Mouse (Mus musculus): ENCODE results near the gene Nabp2. TPM values are rescaled to one million over a fixed set of nuclear protein-coding genes. Genes with fewer than 3 reads are reported as not detected.

Gene Nabp2
- total RNA-seq, 2 experiments from 2014 or later, result 41.0 to 42.8 TPM

DNA sequence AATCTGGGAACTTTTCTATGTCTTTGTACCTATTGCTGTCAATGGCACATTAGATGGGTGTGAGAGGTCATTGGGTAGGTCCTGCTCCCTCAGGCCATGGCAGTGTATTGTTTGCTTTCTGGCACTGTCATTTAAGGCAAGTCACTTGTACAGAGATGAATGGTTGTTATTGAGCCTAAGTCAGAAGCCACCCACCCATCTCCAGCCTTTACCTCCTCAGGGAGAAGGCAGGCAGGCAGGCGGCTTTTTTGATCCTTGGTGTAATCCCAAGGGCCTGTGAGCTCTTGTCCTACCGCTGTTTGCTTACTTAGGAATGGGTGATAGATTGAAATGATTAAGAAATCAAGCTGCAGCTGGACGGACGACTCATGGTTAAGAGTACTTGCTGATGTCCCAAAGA is 18.2 kb upstream of the Nabp2 start:
- no peak for DNase-seq

DNA sequence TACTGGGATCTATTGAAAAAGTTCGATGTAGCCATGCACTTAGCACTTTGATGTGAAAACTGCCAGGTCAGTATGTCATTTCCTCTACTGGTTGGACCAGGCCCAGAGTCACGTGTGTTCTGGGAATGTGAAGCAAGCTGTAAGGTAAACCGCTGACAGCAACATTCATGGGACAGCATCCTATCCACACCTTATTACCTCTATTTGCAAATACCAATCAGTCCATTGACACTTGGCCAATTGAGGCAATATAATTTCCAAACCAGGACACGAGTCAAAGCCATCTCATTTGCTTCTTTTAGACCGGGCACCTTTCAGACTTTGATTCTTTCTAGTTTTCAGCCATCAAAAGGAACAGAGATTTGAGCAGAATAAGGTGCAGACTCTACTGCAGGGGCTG is 17.8 kb upstream of the Nabp2 start:
- no peak for DNase-seq

DNA sequence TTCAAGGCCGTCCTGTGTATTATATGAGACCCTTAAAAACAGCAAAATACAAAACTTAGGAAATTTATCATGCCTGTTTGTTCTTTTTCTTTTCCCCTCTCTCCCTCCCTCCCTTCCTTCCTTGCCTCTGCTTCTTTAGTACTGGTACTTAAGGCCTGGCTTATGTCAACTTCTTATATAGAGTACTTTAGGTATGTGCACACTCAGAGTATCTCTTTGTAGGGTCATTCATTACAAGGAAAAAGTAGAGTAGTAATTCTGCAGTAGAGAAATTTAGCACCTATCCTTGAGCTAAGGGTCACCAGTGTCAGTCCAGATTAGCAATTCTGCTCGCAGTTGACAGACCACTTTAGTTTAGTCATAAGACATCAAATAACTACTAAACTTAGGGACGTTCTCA is 14.0 kb upstream of the Nabp2 start:
- DNase-seq, result no peak

DNA sequence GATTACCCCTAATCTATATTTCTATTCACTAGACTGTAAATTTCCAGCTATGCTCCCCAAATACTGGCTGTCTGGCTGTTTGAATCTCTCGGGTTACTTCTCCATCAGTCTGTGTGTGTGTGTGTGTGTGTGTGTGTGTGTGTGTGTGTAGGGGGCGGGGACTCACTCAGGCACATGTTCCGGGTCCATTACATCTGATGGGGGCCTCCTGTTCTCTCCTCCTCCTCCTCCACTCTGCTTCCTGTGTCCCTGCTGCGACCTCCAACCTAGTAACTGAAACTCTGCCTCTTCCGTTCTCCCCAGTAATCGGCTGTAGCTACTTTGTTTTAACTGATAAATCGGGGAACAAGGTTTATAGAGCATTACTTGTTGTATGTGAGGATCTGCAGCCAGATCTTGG is 13.3 kb upstream of the Nabp2 start:
- peak in 1 of 2 experiments; percentile 45 for DNase-seq

DNA sequence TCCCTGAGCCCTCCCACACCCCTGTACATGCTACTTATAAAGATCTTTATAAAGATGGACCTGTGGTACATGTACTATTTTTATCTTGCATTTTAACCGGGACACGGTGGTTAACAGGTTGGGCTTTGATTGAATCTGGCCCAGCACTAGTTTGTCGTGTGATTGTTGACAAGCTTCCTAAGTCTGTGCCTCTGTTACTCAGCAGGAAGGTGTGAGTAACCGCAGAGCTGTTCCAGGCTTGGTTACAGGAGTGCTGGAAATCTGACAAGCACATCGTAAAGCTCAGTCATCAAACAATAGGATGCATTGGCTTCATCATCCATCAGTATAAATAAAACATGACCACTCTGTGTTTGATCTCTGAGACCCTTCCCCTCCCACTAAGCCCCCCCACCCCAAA is 11.1 kb upstream of the Nabp2 start:
- no peak for DNase-seq

DNA sequence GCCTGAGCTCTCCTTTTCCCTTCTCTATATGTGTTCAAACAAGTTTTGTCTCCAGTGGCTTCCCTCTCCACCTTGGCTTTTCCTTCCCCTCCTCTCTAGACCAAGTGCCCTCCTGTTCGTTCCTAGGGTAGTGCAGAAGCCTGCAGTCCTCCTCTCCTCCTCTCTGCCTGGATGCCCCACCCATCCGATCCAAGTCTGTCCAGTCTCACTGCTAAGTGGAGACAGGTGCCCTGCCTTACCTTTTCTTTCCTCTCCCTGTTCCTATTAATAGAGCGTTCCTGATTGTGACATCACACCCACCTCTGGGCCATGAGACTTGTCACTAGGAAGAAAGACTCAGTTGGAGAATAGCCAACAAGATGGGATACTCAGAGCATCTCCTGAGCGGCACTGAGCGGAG is 3.6 kb upstream of the Nabp2 start:
- no peak for DNase-seq

DNA sequence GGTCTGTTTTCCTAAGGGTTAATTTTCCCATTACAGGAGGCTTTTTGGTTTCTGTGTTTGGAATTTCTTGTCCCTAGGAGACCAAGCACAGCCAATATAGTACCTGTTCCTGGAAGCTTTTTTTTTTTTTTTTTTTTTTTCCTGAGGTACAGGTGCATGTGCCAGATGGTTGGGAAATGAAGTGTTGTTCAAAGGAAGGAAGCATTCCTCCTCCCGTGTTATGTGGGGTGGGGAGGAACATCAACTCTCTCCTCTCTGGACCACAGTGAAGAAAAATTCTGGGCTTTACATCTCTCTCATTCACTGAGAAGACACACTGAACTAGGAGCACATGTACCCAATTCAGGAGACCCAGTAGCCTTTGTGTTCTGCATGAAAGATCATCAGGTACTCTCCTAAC is 1.8 kb upstream of the Nabp2 start:
- DNase-seq, result no peak

DNA sequence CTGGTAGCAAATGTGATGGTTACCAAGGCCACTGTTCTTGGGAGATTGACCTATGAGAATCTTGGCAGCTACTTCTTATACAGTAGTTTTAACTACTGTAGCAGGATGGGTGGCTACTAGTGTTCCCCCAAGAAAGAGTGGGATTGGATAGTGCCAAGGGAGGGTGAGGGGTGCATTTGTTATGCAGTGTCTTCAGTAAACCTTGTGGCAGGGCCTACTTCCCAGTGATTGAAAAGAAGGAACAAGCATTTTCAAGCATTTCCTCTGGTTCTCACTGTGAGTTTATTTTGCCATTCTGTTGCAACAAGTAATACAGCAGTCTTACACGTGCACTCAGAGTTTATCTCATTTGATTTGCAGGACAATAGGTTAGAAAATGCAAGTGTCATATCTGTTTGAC is 1.3 kb upstream of the Nabp2 start:
- no peak for DNase-seq

DNA sequence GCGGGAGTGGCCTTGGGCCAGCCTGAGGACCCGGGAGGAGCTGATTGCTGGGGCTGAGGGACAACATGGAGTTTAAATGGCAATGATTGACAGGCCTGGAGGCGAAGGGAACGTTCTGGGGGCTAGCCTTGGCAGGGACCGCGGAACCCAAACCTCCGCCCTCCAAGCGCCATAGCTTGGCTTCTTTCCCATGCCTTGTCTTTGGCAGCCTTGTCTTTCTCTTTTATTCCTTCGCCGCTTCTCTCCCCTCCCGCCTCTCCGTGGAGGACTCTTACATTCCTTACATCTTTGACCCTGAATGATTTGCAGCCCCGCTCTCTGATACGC is 726 bp upstream of the Nabp2 start:
- DNase-seq, result no peak

DNA sequence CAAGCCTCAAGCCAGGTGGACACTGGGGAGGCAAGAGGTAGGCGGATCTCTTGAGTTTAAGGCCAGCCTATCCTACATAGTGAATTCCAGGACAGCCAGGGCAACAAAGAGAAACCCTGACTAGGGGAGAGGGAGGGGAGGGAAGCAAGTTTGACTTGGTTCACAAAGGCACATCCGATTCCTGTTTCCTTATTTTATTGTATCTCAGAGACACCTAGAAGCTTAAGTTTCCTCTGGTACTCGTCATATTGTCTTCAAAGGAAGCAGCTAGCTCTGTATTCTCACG is 789 bp downstream of the Nabp2 start:
- no peak for DNase-seq

DNA sequence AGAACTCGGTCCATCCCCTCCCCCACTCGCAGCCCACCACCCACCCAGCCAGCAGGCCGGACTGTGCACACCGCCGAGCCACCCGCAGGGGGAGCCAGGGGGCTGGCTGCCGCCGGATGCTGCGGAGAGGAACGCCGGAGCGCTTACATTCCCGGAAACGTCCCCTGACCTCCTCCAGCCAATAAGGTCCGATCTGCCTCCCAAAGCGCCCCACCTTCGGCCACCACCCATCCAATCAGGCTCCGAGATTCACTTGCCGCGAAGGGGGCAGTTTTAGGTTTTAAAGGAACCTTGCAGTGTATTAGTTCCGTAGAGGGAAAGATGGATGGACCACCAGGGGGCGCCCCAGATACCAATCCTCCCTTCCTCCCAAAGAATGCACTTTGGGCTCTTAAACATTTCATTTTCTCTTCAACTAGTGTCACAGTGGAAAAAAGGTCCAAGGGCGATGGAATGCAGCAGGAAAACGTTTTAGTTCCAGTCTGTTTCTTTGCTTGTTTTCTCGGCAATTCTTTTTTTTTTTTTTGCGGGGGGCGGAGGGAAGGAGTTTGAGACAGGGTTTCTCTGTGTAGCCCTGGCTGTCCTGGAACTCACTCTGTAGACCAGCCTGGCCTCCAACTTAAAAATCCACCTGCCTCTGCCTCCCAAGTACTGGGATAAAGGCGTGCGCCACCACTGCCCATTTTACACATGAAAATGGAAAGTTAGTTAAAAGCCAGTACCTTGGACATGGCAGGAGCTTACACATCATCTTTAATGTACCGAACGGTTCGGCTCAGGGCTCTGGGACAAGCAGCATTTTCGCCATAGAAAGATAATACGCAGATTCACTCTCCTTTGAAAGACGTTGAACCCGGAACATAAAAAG is 1.4 kb downstream of the Nabp2 start:
- DNase-seq, result peak; percentile 98 to 99

DNA sequence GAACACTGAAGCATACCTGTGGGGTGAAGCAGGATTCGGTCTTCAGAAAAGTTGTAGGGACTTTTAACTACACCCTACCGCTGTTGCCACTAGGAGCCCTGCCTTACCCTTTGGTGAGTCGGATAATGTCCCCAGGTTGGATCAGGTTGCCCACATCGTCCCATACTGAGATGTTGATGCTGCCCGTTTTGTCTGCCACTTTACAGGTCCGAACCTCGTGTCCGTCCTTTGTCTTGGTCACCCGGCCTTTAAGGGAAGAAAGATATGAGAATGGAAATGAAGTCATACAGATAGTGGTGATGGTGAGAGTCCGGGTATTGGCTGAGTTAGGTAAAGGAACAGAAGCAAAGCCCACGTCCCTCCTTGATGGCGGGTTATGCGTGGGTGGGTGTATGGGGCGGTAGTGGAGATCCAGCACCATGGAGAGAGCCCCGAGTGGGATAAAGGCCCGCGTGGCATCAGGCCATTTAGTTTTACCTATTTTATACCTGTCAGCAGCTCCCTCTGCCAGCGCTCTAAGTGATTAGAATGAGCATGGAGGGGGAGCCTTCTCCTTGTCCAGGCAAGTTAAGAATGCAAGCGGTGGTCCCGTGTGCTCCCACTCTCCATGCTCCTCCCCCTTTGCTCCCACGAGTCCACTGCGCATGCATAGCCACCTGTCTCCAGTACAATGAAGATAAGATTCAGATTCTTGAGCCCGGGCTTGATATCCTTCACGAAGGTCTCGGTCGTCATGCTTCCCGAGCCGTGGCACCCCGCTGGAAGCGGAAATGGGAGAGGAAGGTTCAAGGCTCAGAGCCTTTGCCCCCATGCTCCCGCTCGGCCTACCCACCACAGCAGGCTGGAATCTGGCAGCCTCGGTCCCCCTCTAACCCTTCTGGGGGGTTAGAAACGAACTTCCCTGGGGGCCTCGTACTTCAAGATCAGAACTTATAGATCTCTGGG is 2.4 kb downstream of the Nabp2 start:
- no peak for DNase-seq

DNA sequence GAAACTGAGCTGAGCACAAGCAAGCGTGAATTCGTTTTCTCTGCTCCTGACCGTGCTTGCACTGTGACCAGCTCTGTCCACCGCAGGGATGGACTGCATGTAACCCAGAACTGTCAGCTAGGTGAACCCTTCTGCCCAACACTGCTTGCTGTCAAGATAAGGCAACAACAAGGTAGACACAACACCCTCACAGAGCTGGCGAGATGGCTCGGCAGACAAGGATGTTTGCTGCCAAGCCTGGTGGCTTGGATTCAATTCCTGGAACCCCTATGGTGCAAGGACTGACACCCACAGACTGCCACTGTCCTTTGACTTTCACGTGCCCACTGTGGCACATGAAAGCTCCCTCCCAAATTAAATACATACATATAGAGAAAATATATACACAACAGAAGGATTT is 7.4 kb downstream of the Nabp2 start:
- DNase-seq, result no peak

DNA sequence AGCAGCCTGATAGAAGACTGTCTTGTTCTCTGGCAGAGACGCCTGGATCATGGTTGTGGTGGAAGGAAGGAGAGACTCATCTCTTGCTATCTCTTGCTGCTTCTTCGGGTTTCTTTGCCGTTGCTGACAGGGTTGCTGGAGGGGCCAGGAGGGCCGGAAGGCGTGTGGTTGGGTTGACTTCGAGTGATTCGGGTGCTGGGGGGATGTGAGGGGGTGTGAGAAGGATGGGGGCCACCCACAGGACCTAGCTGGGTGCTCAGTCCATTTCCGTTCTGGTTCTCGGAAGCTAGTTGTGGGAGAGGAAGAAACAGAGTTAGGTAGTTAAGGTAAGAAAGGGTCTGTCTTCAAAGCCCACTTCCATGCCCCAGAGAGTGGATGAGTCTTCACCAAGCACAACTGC is 9.7 kb downstream of the Nabp2 start:
- no peak for DNase-seq

DNA sequence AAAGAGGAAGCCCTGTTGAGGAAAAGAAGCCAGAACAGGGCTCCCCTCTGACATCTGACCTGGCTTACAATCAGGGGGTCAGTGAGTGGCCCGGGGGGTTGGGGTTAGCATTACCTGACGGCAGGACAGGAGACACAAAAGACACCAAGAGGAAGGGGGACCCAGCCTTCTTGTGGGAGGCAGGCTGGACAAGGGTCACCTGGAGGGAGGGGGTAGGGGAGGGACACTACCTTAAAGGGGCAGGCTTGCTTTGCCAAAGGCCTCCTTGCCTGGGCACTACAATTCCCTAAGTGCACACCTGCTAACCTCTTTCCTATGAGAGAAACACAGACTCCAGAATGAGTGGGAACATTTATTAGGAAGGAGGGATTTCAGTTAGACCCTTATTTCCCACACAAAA is 10.2 kb downstream of the Nabp2 start, which contains the start of gene Slc39a5:
Slc39a5 (minus strand) TSS at position 174 of the 400 bp plus-strand sequence.
- DNase-seq, result no peak

DNA sequence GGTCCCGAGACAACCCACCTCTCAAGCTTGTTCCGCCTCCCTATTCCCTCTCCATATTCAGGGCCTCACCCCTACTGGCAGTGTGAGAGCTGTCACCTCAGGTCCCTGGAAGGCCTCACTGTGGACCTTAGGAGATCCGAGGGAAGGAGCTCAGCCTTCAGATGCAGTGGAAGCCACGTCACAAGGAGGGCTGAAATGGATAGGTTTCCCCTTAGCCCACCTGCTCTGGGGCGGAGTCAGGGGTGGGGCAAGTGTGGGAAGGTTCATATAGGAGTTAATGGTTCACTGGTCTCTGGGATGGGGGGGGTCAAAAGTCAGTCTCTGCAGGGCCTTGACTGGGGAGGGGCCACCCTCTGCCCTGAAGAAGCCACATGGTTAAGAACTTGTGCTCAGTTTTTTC is 11.0 kb downstream of the Nabp2 start:
- DNase-seq, result no peak

DNA sequence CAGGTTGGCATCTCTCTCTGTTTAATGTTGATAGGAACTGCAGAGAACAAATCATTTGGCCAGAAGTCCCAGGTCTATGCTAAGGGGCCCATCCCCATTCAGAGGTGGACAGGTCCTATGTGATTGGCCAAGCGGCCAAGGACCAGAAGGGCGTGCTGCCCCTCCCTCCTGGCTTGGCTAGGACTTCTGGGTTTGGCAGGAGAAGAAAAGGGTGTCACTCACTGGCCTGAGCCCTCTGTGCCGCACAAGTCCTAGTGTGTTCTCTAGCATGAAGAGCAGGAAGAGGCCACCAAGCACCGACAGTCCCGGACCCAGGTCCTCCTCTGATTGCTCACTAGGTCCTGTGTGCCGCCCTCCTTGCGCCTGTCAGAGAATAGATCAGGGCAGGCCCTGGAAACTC is 13.8 kb downstream of the Nabp2 start:
- DNase-seq, result peak; percentile 48 to 65

DNA sequence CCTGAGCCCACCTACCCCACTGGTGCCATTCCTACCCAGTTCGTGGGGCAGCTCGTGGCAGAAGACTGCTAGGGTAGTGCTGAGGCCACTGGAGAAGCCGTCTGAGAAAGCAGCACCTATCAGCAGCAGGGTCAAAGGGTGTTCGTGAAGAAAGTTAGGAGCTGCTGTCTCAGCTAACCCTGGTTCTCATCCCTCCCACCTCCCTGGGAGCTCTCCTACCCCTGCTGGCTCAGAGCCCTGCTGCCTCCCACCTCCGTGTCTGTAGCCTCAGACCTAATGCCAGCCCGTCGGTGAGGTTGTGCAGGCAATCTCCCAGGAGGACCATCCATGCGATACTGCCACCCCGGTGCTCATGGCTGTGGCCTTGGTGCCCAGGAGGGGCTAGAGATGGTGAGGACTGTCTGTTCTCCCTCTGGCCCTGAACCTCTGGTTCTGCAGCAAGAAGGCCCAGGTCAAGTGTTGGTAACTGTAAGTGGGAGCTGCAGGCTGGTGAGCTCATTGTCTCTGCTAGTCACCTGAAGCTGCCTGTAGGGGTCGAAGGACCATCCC is 14.5 kb downstream of the Nabp2 start:
- no peak for DNase-seq

DNA sequence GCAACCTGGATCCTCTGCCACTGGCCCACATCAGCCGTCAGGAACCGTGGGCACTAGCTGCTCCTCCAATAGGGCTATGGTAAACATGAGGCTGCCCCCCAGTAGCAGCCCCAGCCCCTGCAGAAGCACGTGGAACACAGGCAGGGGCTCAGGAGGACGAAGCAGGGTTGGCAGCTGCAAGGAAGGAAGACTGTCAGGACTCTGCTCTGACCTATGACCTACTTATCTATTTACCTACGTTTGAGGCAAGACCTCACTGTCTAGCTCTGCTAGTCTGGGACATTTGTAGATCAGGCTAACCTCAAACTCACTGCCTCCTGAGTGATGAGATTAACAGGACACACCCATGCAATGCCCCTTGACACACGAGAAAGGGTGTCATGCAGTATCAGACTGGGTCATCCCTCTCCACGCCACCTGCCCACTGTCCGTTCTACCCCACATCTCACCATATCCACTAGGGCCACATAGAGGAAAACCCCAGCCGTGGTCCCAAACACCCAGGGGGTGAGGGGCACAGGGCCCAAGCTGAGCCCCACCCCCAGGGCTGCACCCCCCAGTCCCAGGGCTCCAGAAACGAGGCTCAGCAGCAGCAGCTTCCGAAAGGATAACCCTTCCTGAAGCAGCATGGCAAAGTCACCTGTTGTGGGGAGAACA is 15.1 kb downstream of the Nabp2 start:
- no peak for DNase-seq

DNA sequence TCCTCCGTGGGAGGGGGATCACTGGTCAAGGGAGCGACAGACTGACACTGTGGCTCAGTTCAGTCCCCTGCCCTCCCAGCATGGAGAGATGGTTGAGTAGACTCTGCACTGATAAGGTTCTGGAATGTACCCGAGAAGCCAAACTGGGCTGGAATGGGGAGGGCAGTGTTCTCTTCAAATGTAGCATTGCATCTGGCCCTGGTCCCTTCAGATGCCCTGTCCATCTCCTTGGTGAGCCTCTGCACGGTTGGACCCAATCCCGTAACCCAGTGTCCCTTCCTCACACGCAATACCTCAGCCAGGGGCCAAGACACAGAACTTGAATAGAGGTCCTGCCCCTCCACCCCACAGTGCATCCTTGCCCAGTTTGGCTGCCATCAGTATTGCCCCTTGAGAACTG is 19.4 kb downstream of the Nabp2 start:
- DNase-seq, result peak; percentile 49 to 77

DNA sequence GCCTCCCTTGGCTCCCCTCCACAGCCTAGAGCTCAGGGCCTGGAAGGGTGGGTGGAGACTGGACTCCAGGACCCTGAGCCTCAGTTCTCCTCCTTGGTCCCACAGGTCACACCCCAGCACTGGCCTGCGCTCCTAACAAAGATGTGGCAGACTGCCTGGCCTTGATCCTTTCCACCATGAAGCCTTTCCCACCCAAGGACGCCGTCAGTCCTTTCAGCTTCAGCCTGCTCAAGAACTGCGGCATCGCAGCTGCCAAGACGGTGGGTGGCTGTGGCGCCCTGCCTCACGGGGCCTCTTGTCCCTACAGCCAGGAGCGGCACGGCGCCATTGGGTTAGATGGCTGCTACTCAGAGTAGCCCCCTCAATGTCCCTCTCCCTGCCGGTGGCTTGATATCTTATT is 20.9 kb downstream of the Nabp2 start:
- DNase-seq, result no peak

DNA sequence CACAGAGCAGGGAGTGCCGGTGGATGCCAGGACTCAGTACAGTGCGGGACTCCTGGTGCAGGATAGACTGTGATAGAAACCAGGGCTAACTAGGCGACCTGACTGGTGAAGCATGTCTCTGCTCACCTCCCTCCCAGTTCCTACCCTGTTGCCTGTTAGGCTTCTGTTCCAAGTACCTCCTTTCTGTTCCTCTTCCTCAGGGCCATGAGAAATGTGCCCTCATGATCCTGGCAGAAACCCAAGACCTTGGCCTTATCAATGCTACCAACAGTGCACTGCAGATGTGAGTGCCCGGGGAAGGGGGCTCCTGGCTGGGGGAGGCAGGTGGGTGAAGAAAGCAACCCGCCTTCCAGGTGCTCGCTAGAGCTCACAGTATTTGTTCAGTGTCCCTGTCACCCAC is 21.7 kb downstream of the Nabp2 start:
- no peak for DNase-seq

DNA sequence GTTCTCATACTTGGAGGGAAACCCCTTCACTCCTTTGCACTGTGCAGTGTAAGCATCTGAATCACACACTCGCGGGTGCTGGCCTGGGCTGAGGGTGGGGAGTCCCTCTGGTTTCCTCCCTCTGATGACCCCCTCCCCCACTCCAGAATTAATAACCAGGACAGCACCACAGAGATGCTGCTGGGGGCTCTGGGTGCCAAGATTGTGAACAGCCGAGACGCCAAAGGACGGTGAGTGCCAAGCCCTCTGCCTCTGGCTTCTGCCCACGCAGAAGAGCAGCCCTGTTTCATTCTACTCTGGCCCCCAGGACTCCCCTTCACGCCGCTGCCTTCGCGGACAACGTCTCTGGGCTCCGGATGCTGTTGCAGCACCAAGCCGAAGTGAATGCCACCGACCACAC is 22.4 kb downstream of the Nabp2 start:
- no peak for DNase-seq
